Mouse (Mus musculus) cortical plate, adult 2 months (tissue): ENCODE data around the gene Camk2n2. TPM values are rescaled to one million over a fixed set of nuclear protein-coding genes. Genes with fewer than 3 reads are reported as not detected.
"Not testable (repeated sequence)": the region's sequence is repeated elsewhere in the genome, so short reads cannot be mapped to it uniquely, and the experiment has no call there.

ENCODE experiments used
- H3K27ac ChIP-seq: fragments of 200-500 bp; 2 replicates; pipeline ENCODE4 v1.5.1; 2012; ENCODE audit warnings: low read length, control low read depth, inconsistent platforms; ENCODE audit not compliant: insufficient read depth
- H3K4me1 ChIP-seq: fragments of 200-500 bp; 2 replicates; pipeline ENCODE4 v1.6.1; 2011; ENCODE audit warnings: low read length; ENCODE audit not compliant: control insufficient read depth, insufficient read depth
- H3K4me3 ChIP-seq: fragments of 200-500 bp; 2 replicates; pipeline ENCODE4 v1.5.1; 2011; ENCODE audit warnings: mild to moderate bottlenecking, low read length, control low read depth; ENCODE audit not compliant: insufficient read depth
- CTCF ChIP-seq: fragments of 200-500 bp; IDR thresholded peaks from 2 replicates; pipeline ENCODE4 v1.5.1; 2011; ENCODE audit warnings: mild to moderate bottlenecking, control low read depth, low read length; ENCODE audit not compliant: insufficient read depth; ENCODE audit errors: extremely low read depth
- POLR2A ChIP-seq: fragments of 200-500 bp; IDR thresholded peaks from 2 replicates; pipeline ENCODE4 v1.6.1; 2011; ENCODE audit warnings: mild to moderate bottlenecking, low read length, control low read depth; ENCODE audit not compliant: insufficient read depth; ENCODE audit errors: extremely low read depth
- polyA plus RNA-seq: library from polyadenylated mRNA; depleted of rRNA; stranded (reverse); fragments of >200 nt; gene quantifications from 2 replicates; pipeline ENCODE4 v1.2.3, GENCODE M21; 2012; rRNA removed

Camk2n2 gene
- 188 and 191 TPM in 2 replicates for polyA plus RNA-seq

GRCm38 (mm10) chr16:20621191-20621990 lies at the start of gene Camk2n2:
Gene Camk2n2, minus strand, starts transcription at chr16:20621287.
- no peak for TF ChIP-seq POLR2A
- no peak for TF ChIP-seq CTCF
- peak within 1 kb of the TSS; percentile 69 for H3K4me3 ChIP-seq
- no peaks in the 10 kb centered on the region for H3K4me1 ChIP-seq
- H3K27ac ChIP-seq, result peak within 1 kb of the TSS; percentile 58

- Histone ChIP-seq H3K4me3 (no peak overlapping the region), H3K27ac (no peak overlapping the region), H3K4me1 (peaks cover 3% of the 10 kb centered on the region; the same call in 1 of the 2 replicates)
- TF ChIP-seq POLR2A (no peak), CTCF (no peak)
Observed at GRCm38 (mm10) chr16:20670291-20670690, 49.2 kb upstream of the Camk2n2 start.

- not testable (repeated sequence) for H3K27ac ChIP-seq, H3K4me3 ChIP-seq, H3K4me1 ChIP-seq
Observed at GRCm38 (mm10) chr16:20668013-20668412, 46.9 kb upstream of the Camk2n2 start, which contains the start of gene Eif4g1. Gene Eif4g1, plus strand, starts transcription at chr16:20668313.

- no peak overlapping the region for H3K27ac ChIP-seq
- no peak for TF ChIP-seq POLR2A
- no peak for TF ChIP-seq CTCF
Observed at GRCm38 (mm10) chr16:20657661-20658060, 36.6 kb upstream of the Camk2n2 start.

GRCm38 (mm10) chr16:20653315-20653714 lies 32.2 kb upstream of the Camk2n2 start:
- no peak for TF ChIP-seq POLR2A
- no peak for TF ChIP-seq CTCF
- Histone ChIP-seq H3K27ac (no peak overlapping the region), H3K4me3 (no peak overlapping the region), H3K4me1 (peaks cover 1% of the 10 kb centered on the region; the same call in 1 of the 2 replicates)

More at GRCm38 (mm10) chr16:20657661-20658060, 36.6 kb upstream of the Camk2n2 start:
- Histone ChIP-seq H3K4me3 (no peak overlapping the region), H3K4me1 (peaks cover 1% of the 10 kb centered on the region; the same call in 1 of the 2 replicates)

- Histone ChIP-seq H3K4me3 (peak overlapping the region; percentile 84), H3K4me1 (peaks cover 1% of the 10 kb centered on the region; the same call in 1 of the 2 replicates), H3K27ac (no peak overlapping the region; the same call in 1 of the 2 replicates)
- TF ChIP-seq POLR2A (no peak), CTCF (no peak)
Observed at GRCm38 (mm10) chr16:20651947-20652310, 30.8 kb upstream of the Camk2n2 start.

GRCm38 (mm10) chr16:20651076-20651946 lies 30.2 kb upstream of the Camk2n2 start, which contains the start of gene Psmd2:
Gene Psmd2, plus strand, starts transcription at chr16:20651652.
- H3K4me1 ChIP-seq, result peaks cover 1% of the 10 kb centered on the region; the same call in 1 of the 2 replicates
- H3K27ac ChIP-seq, result peak within 1 kb of the TSS; percentile 40
- peak within 1 kb of the TSS; percentile 84 for H3K4me3 ChIP-seq
- TF ChIP-seq CTCF (no peak), POLR2A (peak; percentile 92)

- TF ChIP-seq CTCF (no peak), POLR2A (no peak)
- H3K4me3 ChIP-seq, result no peak overlapping the region
- no peak overlapping the region for H3K27ac ChIP-seq
- no peaks in the 10 kb centered on the region for H3K4me1 ChIP-seq
Observed at GRCm38 (mm10) chr16:20643911-20644310, 22.8 kb upstream of the Camk2n2 start.

GRCm38 (mm10) chr16:20642161-20642560 lies 21.1 kb upstream of the Camk2n2 start:
- TF ChIP-seq POLR2A (no peak), CTCF (peak; percentile 69)
- Histone ChIP-seq H3K27ac (no peak overlapping the region), H3K4me1 (no peaks in the 10 kb centered on the region; the same call in 1 of the 2 replicates), H3K4me3 (no peak overlapping the region)

GRCm38 (mm10) chr16:20638367-20638766 lies 17.3 kb upstream of the Camk2n2 start:
- H3K4me1 ChIP-seq, result no peaks in the 10 kb centered on the region; the same call in 1 of the 2 replicates
- H3K4me3 ChIP-seq, result no peak overlapping the region
- TF ChIP-seq POLR2A (no peak), CTCF (no peak)
- no peak overlapping the region for H3K27ac ChIP-seq
